Mouse (Mus musculus): ENCODE results near the gene Shc4. TPM values are rescaled to one million over a fixed set of nuclear protein-coding genes. Genes with fewer than 3 reads are reported as not detected.

Shc4 gene
- polyA plus RNA-seq, 1 experiment from 2014 or later: 5.0 TPM

DNA sequence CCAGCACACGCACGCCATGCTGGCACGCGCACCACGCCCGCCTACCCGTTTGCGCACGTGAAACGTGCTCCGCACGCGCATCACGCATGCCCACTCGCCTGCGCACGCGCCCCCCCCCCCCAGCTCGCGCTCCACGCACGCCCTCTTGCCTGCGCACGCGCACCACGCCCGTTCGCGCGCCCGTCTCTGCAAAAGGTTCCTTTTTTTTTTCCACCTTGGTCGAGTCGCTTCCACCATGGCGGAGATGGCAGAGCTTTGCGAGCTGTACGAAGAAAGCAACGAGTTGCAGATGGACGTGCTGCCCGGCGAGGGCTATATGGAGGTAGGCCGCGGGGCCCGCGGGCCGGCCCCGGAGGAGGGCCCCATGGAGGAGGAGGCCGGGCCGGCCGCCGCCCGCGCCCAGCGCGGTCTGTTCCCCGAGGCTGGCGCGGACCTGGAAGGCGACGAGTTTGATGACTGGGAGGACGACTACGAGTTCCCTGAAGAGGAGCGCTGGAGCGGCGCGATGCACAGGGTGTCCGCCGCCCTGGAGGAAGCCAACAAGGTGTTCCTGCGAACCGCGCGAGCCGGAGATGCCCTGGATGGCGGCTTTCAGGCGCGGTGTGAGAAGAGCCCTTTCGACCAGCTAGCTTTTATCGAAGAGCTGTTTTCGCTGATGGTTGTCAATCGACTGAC lies 50.9 kb downstream of the Shc4 start, which contains the start of gene Eid1:
Gene Eid1, plus strand, starts transcription at position 139 of the 675 bp plus-strand sequence.
- H3K36me3 ChIP-seq (ENCODE audit: control insufficient read depth, insufficient read depth, low read length): no peaks in the 10 kb centered on the region
- peak within 1 kb of the TSS; percentile 69 for H3K4me2 ChIP-seq (ENCODE audit: low read length)
- no peaks in the 10 kb centered on the region for H3K9me3 ChIP-seq (ENCODE audit: control insufficient read depth, low read length)
- WGBS: 0% methylated on average over 44 of the region's 79 CpGs
- peaks cover 10% of the 10 kb centered on the region for H3K4me1 ChIP-seq (ENCODE audit: control insufficient read depth, insufficient read depth, low read depth, low read length)
- ATAC-seq: peak; percentile 97
- H3K9ac ChIP-seq (ENCODE audit: low read depth, low read length): peak within 1 kb of the TSS; percentile 81
- peak within 1 kb of the TSS; percentile 92 for H3K27ac ChIP-seq (ENCODE audit: low read depth, low read length)
- H3K4me3 ChIP-seq (ENCODE audit: low read length): peak within 1 kb of the TSS; percentile 56
- no peaks in the 10 kb centered on the region for H3K27me3 ChIP-seq (replicated peaks; ENCODE audit: control insufficient read depth, insufficient read depth, low read length)

- Histone ChIP-seq H3K4me3 (ENCODE audit: low read length) (peak overlapping the region; percentile 56), H3K4me2 (ENCODE audit: low read length) (peak overlapping the region; percentile 69), H3K9me3 (ENCODE audit: control insufficient read depth, low read length) (no peaks in the 10 kb centered on the region), H3K36me3 (ENCODE audit: control insufficient read depth, insufficient read depth, low read length) (no peaks in the 10 kb centered on the region), H3K27me3 (replicated peaks; ENCODE audit: control insufficient read depth, insufficient read depth, low read length) (no peaks in the 10 kb centered on the region), H3K4me1 (ENCODE audit: control insufficient read depth, insufficient read depth, low read depth, low read length) (peaks cover 10% of the 10 kb centered on the region), H3K27ac (ENCODE audit: low read depth, low read length) (peak overlapping the region; percentile 84), H3K9ac (ENCODE audit: low read depth, low read length) (peak overlapping the region; percentile 81)
- ATAC-seq: no peak; the same call in 1 of the 2 replicates
- WGBS: 28% methylated on average over 7 of the region's 20 CpGs
These were observed 51.4 kb downstream of the Shc4 start for GRCm38 (mm10) chr2:125672568-125672956.

DNA sequence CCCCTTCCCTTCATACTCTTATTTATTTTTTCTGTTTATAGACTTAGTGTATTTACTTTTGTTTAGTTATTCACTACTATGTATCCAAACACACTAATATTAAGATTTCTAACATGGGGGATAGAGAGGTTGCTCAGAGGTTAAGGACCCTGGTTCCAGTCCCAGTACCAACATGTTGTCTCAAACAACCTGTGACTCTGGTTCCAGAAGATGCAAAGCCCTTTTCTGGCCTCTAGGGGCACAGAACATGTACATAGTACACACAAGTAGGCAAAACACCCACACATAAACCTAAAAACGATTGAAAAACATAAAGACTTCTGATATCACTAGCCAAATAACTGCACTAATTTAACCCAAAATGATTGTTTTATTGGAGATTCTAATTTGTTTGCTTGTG lies 53.1 kb downstream of the Shc4 start:
- Histone ChIP-seq H3K9me3 (ENCODE audit: control insufficient read depth, low read length) (no peaks in the 10 kb centered on the region), H3K4me2 (ENCODE audit: low read length) (no peak overlapping the region), H3K27ac (ENCODE audit: low read depth, low read length) (no peak overlapping the region), H3K9ac (ENCODE audit: low read depth, low read length) (no peak overlapping the region), H3K4me3 (ENCODE audit: low read length) (no peak overlapping the region), H3K4me1 (ENCODE audit: control insufficient read depth, insufficient read depth, low read depth, low read length) (peaks cover 10% of the 10 kb centered on the region), H3K36me3 (ENCODE audit: control insufficient read depth, insufficient read depth, low read length) (no peaks in the 10 kb centered on the region), H3K27me3 (replicated peaks; ENCODE audit: control insufficient read depth, insufficient read depth, low read length) (no peaks in the 10 kb centered on the region)
- ATAC-seq: no peak
- 64% methylated on average over 1 of the region's 1 CpGs for WGBS

- H3K27ac ChIP-seq (ENCODE audit: low read depth, low read length): no peak overlapping the region
- H3K4me1 ChIP-seq (ENCODE audit: control insufficient read depth, insufficient read depth, low read depth, low read length): no peaks in the 10 kb centered on the region
- H3K9me3 ChIP-seq (ENCODE audit: control insufficient read depth, low read length): no peaks in the 10 kb centered on the region
- H3K4me2 ChIP-seq (ENCODE audit: low read length): no peak overlapping the region
- H3K4me3 ChIP-seq (ENCODE audit: low read length): no peak overlapping the region
- WGBS: 93% methylated on average over 7 of the region's 7 CpGs
- H3K36me3 ChIP-seq (ENCODE audit: control insufficient read depth, insufficient read depth, low read length): no peaks in the 10 kb centered on the region
- H3K9ac ChIP-seq (ENCODE audit: low read depth, low read length): no peak overlapping the region
- no peak for ATAC-seq
- no peaks in the 10 kb centered on the region for H3K27me3 ChIP-seq (replicated peaks; ENCODE audit: control insufficient read depth, insufficient read depth, low read length)
These were observed 56.2 kb downstream of the Shc4 start for GRCm38 (mm10) chr2:125667721-125668120.

DNA sequence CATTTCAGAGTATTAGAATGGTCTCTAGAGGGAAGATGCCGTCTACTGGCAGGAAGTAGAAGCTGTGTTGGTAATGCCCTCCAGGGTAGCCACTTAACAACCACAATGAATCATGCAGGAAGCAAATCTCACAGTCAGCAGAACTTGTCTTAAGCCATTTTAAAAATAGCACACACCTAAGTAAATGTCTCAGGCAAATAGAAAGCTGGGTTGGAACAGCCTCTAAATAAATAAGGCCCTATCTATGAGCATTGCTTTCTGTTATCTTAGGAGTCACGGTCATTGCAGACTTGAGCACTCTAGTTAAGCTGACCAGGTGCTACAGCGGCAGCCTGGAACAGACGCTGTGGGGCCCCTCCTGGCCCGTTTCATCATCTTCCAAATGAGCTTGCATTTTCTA lies 56.8 kb downstream of the Shc4 start:
- no peak overlapping the region for H3K4me2 ChIP-seq (ENCODE audit: low read length)
- 65% methylated on average over 5 of the region's 5 CpGs for WGBS
- H3K4me3 ChIP-seq (ENCODE audit: low read length): no peak overlapping the region
- no peak for ATAC-seq
- no peaks in the 10 kb centered on the region for H3K27me3 ChIP-seq (replicated peaks; ENCODE audit: control insufficient read depth, insufficient read depth, low read length)
- no peaks in the 10 kb centered on the region for H3K36me3 ChIP-seq (ENCODE audit: control insufficient read depth, insufficient read depth, low read length)
- no peaks in the 10 kb centered on the region for H3K4me1 ChIP-seq (ENCODE audit: control insufficient read depth, insufficient read depth, low read depth, low read length)
- no peak overlapping the region for H3K9ac ChIP-seq (ENCODE audit: low read depth, low read length)
- H3K9me3 ChIP-seq (ENCODE audit: control insufficient read depth, low read length): no peaks in the 10 kb centered on the region
- no peak overlapping the region for H3K27ac ChIP-seq (ENCODE audit: low read depth, low read length)

DNA sequence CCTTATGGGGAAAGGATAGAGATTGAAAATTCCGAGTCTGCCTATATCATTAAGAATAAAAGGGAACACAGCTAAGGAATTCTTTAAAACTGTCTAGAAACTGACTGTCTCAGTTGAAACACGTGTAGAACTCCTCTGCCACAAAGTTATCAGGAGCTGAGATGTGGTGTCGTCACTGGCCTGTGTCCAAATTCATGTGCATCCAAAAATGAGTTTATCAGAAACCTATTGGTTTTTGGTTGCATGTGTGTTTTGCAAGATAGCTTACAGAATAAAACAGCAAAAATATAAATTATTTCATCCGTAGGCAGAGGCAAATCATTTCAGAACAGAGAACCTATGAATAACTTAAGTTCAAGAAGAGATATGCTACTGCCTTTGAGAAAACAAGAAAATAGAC lies 57.3 kb downstream of the Shc4 start:
- no peak overlapping the region for H3K27ac ChIP-seq (ENCODE audit: low read depth, low read length)
- H3K27me3 ChIP-seq (replicated peaks; ENCODE audit: control insufficient read depth, insufficient read depth, low read length): no peaks in the 10 kb centered on the region
- H3K9me3 ChIP-seq (ENCODE audit: control insufficient read depth, low read length): no peaks in the 10 kb centered on the region
- H3K36me3 ChIP-seq (ENCODE audit: control insufficient read depth, insufficient read depth, low read length): no peaks in the 10 kb centered on the region
- WGBS: 79% methylated on average over 4 of the region's 4 CpGs
- H3K4me2 ChIP-seq (ENCODE audit: low read length): no peak overlapping the region
- H3K4me1 ChIP-seq (ENCODE audit: control insufficient read depth, insufficient read depth, low read depth, low read length): no peaks in the 10 kb centered on the region
- no peak overlapping the region for H3K9ac ChIP-seq (ENCODE audit: low read depth, low read length)
- no peak overlapping the region for H3K4me3 ChIP-seq (ENCODE audit: low read length)
- no peak for ATAC-seq

GRCm38 (mm10) chr2:125665909-125666308 lies 58.0 kb downstream of the Shc4 start:
- Histone ChIP-seq H3K27me3 (replicated peaks; ENCODE audit: control insufficient read depth, insufficient read depth, low read length) (no peaks in the 10 kb centered on the region), H3K9ac (ENCODE audit: low read depth, low read length) (no peak overlapping the region), H3K4me1 (ENCODE audit: control insufficient read depth, insufficient read depth, low read depth, low read length) (no peaks in the 10 kb centered on the region), H3K9me3 (ENCODE audit: control insufficient read depth, low read length) (no peaks in the 10 kb centered on the region), H3K27ac (ENCODE audit: low read depth, low read length) (no peak overlapping the region), H3K4me2 (ENCODE audit: low read length) (no peak overlapping the region), H3K4me3 (ENCODE audit: low read length) (no peak overlapping the region), H3K36me3 (ENCODE audit: control insufficient read depth, insufficient read depth, low read length) (no peaks in the 10 kb centered on the region)
- WGBS: 90% methylated on average over 4 of the region's 4 CpGs
- ATAC-seq: no peak

- no peaks in the 10 kb centered on the region for H3K9me3 ChIP-seq (ENCODE audit: control insufficient read depth, low read length)
- no peak overlapping the region for H3K4me3 ChIP-seq (ENCODE audit: low read length)
- H3K27ac ChIP-seq (ENCODE audit: low read depth, low read length): no peak overlapping the region
- no peaks in the 10 kb centered on the region for H3K36me3 ChIP-seq (ENCODE audit: control insufficient read depth, insufficient read depth, low read length)
- H3K4me2 ChIP-seq (ENCODE audit: low read length): no peak overlapping the region
- H3K9ac ChIP-seq (ENCODE audit: low read depth, low read length): no peak overlapping the region
- ATAC-seq: no peak
- 93% methylated on average over 5 of the region's 5 CpGs for WGBS
- H3K27me3 ChIP-seq (replicated peaks; ENCODE audit: control insufficient read depth, insufficient read depth, low read length): no peaks in the 10 kb centered on the region
- H3K4me1 ChIP-seq (ENCODE audit: control insufficient read depth, insufficient read depth, low read depth, low read length): peaks cover 5% of the 10 kb centered on the region
These were observed 58.7 kb downstream of the Shc4 start for GRCm38 (mm10) chr2:125665213-125665612.

GRCm38 (mm10) chr2:125662517-125662916 lies 61.4 kb downstream of the Shc4 start:
- Histone ChIP-seq H3K4me3 (ENCODE audit: low read length) (no peak overlapping the region), H3K4me1 (ENCODE audit: control insufficient read depth, insufficient read depth, low read depth, low read length) (peaks cover 5% of the 10 kb centered on the region), H3K36me3 (ENCODE audit: control insufficient read depth, insufficient read depth, low read length) (no peaks in the 10 kb centered on the region), H3K27ac (ENCODE audit: low read depth, low read length) (no peak overlapping the region), H3K9ac (ENCODE audit: low read depth, low read length) (no peak overlapping the region), H3K27me3 (replicated peaks; ENCODE audit: control insufficient read depth, insufficient read depth, low read length) (no peaks in the 10 kb centered on the region), H3K4me2 (ENCODE audit: low read length) (no peak overlapping the region), H3K9me3 (ENCODE audit: control insufficient read depth, low read length) (no peaks in the 10 kb centered on the region)
- no peak for ATAC-seq
- 85% methylated on average over 3 of the region's 3 CpGs for WGBS
